Mouse (Mus musculus): ENCODE data around the gene Slc22a21. TPM values are rescaled to one million over a fixed set of nuclear protein-coding genes. Genes with fewer than 3 reads are reported as not detected.

Slc22a21 gene
- polyA plus RNA-seq, 1 experiment from 2014 or later = 2.0 TPM

DNA sequence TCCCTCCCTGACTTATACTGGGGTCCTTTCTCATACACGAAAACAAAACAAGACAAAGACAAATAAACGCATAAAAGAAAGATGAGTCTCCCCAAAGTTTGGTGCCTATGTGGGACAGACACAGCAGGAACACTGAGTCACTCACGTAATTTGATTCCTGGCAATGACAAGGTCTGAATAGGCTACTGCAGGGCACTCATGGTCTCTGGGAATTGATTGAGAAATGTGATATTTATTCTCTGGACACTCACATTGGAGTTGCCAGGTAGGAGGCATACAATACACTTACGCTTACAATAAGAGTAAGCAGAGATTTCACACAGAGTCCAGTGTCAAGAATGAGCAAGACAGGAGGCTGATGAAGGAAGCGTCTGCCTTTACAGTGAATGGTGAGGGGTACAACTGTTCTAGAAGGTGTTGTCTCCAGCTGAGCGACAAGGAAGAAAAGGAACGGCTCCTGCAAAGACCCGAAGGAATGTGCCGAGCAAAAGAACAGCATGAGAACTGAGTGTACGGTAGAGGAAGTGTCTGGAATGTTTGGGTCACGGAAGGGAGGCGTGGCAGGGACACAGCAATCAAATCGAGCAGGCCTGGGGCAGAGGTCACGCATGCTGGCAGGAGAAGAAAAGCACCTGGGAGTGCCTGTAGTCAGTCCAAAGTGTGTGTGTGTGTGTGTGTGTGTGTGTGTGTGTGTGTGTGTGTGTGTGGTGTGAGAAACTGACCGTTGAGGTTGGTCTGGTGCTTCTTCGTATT is 76.2 kb downstream of the Slc22a21 start:
- ATAC-seq (replicated peaks; ENCODE audit: insufficient number of reproducible peaks, low FRiP score, low TSS enrichment) = no peak
- Histone ChIP-seq H3K27me3 (ENCODE audit: control insufficient read depth, insufficient read depth, low read length) (no peaks in the 10 kb centered on the region), H3K9ac (ENCODE audit: low read depth, low read length) (no peak overlapping the region), H3K27ac (ENCODE audit: low read depth, low read length) (no peak overlapping the region), H3K4me3 (ENCODE audit: low read depth, low read length) (no peak overlapping the region), H3K4me2 (no peak overlapping the region), H3K36me3 (ENCODE audit: control insufficient read depth, insufficient read depth, low read length) (no peaks in the 10 kb centered on the region), H3K4me1 (ENCODE audit: control insufficient read depth, insufficient read depth, low read length) (0 out of 2 replicates have a peak, but pooled peaks cover 5% of the 10 kb centered on the region), H3K9me3 (replicated peaks; ENCODE audit: control insufficient read depth, low read length) (no peaks in the 10 kb centered on the region)
- WGBS (ENCODE audit: insufficient replicate concordance) = 45% methylated on average over 16 of the region's 16 CpGs

DNA sequence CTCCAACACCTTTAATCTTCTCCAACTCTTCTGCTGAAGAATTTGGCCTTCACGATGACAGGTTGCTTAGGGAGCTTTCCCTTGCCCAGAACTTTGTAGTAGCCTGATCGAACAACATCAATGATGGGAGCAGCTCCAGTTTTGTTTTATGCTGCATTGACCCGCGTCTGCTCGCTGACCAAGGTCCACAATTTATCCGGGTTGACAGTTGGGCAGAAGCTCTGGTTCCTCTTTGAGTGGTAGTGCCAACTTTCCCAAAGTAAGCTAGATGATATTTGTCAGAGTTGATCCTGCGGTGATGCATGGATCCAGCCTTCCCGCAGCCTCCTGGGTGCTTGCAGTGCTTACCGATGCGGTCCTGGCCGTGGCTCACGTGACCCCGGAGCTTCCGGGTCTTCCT is 77.4 kb downstream of the Slc22a21 start:
- no peak for ATAC-seq (replicated peaks; ENCODE audit: insufficient number of reproducible peaks, low FRiP score, low TSS enrichment)
- Histone ChIP-seq H3K36me3 (ENCODE audit: control insufficient read depth, insufficient read depth, low read length) (no peaks in the 10 kb centered on the region), H3K9me3 (replicated peaks; ENCODE audit: control insufficient read depth, low read length) (no peaks in the 10 kb centered on the region), H3K4me3 (ENCODE audit: low read depth, low read length) (no peak overlapping the region), H3K27me3 (ENCODE audit: control insufficient read depth, insufficient read depth, low read length) (no peaks in the 10 kb centered on the region), H3K4me2 (no peak overlapping the region), H3K4me1 (ENCODE audit: control insufficient read depth, insufficient read depth, low read length) (0 out of 2 replicates have a peak, but pooled peaks cover 5% of the 10 kb centered on the region), H3K9ac (ENCODE audit: low read depth, low read length) (no peak overlapping the region), H3K27ac (ENCODE audit: low read depth, low read length) (no peak overlapping the region)
- 85% methylated on average over 14 of the region's 14 CpGs for WGBS (ENCODE audit: insufficient replicate concordance)

DNA sequence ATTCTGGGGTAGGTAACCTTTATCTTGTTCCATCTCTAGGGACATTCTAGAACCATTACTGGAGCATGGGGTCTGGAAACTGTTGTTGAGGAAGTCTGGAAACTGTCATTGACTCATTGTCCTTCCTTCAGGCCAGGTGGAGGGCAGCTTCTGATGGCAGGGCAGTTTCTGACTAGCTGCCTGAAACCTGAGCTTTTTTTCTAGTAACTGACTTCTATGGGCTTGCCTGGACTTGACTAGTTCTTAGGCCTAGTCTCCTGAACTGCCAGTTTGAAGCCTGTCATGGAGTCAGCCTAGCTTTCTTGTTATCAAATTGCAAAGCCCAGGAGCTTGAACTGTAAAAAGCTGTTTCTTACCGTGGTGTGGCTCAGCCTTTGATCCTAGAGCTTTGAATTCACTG is 79.1 kb downstream of the Slc22a21 start:
- no peaks in the 10 kb centered on the region for H3K36me3 ChIP-seq (ENCODE audit: control insufficient read depth, insufficient read depth, low read length)
- no peak for ATAC-seq (replicated peaks; ENCODE audit: insufficient number of reproducible peaks, low FRiP score, low TSS enrichment)
- H3K9ac ChIP-seq (ENCODE audit: low read depth, low read length) = no peak overlapping the region
- H3K27ac ChIP-seq (ENCODE audit: low read depth, low read length) = no peak overlapping the region
- WGBS (ENCODE audit: insufficient replicate concordance) = 60% methylated on average over 1 of the region's 1 CpGs
- H3K4me1 ChIP-seq (ENCODE audit: control insufficient read depth, insufficient read depth, low read length) = 0 out of 2 replicates have a peak, but pooled peaks cover 5% of the 10 kb centered on the region
- no peaks in the 10 kb centered on the region for H3K9me3 ChIP-seq (replicated peaks; ENCODE audit: control insufficient read depth, low read length)
- H3K4me2 ChIP-seq = no peak overlapping the region
- H3K4me3 ChIP-seq (ENCODE audit: low read depth, low read length) = no peak overlapping the region
- no peaks in the 10 kb centered on the region for H3K27me3 ChIP-seq (ENCODE audit: control insufficient read depth, insufficient read depth, low read length)

GRCm38 (mm10) chr11:53899981-53900380 is 80.2 kb downstream of the Slc22a21 start:
- Histone ChIP-seq H3K27me3 (ENCODE audit: control insufficient read depth, insufficient read depth, low read length) (no peaks in the 10 kb centered on the region), H3K4me3 (ENCODE audit: low read depth, low read length) (no peak overlapping the region), H3K36me3 (ENCODE audit: control insufficient read depth, insufficient read depth, low read length) (no peaks in the 10 kb centered on the region), H3K4me1 (ENCODE audit: control insufficient read depth, insufficient read depth, low read length) (0 out of 2 replicates have a peak, but pooled peaks cover 5% of the 10 kb centered on the region), H3K9me3 (replicated peaks; ENCODE audit: control insufficient read depth, low read length) (no peaks in the 10 kb centered on the region), H3K27ac (ENCODE audit: low read depth, low read length) (no peak overlapping the region), H3K4me2 (no peak overlapping the region), H3K9ac (ENCODE audit: low read depth, low read length) (no peak overlapping the region)
- no peak for ATAC-seq (replicated peaks; ENCODE audit: insufficient number of reproducible peaks, low FRiP score, low TSS enrichment)
- WGBS (ENCODE audit: insufficient replicate concordance) = 87% methylated on average over 6 of the region's 6 CpGs

Other genes with a start within 250 kb of the Slc22a21 start
- 8.5 and 8.8 TPM in 2 replicates for gene Irf1, start 210.3 kb downstream of the Slc22a21 start, polyA plus RNA-seq (2014; fragmentation: Nextera tagmentation; extraction: Ambion mirVana)
- 0.24 TPM in 1 of 2 replicates, not detected in the other for gene Gm17334, start 207.1 kb downstream of the Slc22a21 start, polyA plus RNA-seq (2014; fragmentation: Nextera tagmentation; extraction: Ambion mirVana)
- gene Gm12216, start 121.1 kb downstream of the Slc22a21 start, polyA plus RNA-seq (2014; fragmentation: Nextera tagmentation; extraction: Ambion mirVana) = 0.63 TPM in 1 of 2 replicates, not detected in the other
- gene Slc22a5, start 88.7 kb downstream of the Slc22a21 start, polyA plus RNA-seq (2014; fragmentation: Nextera tagmentation; extraction: Ambion mirVana) = 8.1 and 9.2 TPM in 2 replicates
- 4.0 and 5.4 TPM in 2 replicates for gene Slc22a4, start 47.8 kb upstream of the Slc22a21 start, polyA plus RNA-seq (2014; fragmentation: Nextera tagmentation; extraction: Ambion mirVana)
- gene Pdlim4, start 88.7 kb upstream of the Slc22a21 start, polyA plus RNA-seq (2014; fragmentation: Nextera tagmentation; extraction: Ambion mirVana) = 8.6 and 12.0 TPM in 2 replicates
- gene P4ha2, start 119.8 kb upstream of the Slc22a21 start, polyA plus RNA-seq (2014; fragmentation: Nextera tagmentation; extraction: Ambion mirVana) = 51.6 and 61.3 TPM in 2 replicates